Mouse (Mus musculus) kidney, postnatal 25 days (tissue): ENCODE measurements at regions not wholly inside any gene's neighbourhood (a gene's known extent, or its start where the extent isn't known, plus 50 kb on each side); places are given as distances from the start of the nearest gene placed in this dataset.
"Not testable (repeated sequence)": the region's sequence is repeated elsewhere in the genome, so short reads cannot be mapped to it uniquely, and the experiment has no call there.

Experiments used
- DNase-seq, 2 experiments: peaks; one replicate each; pipeline ENCODE4 v3.0.0; 2021; ENCODE audit warnings: mixed read lengths in 2 of 2

DNA sequence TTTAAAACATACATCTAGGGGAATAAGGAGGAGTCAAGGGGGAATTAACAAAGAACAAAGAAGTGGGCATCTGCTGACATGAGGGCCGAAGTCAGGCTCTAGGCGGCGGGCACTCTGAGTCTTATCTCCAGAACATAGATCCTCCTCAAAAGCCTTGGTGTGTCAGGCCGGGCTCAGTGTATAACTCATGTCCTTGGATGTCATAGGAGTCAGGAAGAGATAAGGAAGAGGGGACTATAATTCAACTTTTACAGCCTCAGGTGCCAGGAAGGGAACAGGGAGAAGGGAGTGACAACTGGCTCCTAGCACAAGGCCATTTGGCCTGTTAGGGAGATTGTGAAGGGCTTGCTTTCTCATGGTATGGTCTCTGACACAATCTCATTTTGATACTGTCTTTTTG is 185.9 kb upstream of the Ube2e2 start:
- not testable (repeated sequence) for DNase-seq

DNA sequence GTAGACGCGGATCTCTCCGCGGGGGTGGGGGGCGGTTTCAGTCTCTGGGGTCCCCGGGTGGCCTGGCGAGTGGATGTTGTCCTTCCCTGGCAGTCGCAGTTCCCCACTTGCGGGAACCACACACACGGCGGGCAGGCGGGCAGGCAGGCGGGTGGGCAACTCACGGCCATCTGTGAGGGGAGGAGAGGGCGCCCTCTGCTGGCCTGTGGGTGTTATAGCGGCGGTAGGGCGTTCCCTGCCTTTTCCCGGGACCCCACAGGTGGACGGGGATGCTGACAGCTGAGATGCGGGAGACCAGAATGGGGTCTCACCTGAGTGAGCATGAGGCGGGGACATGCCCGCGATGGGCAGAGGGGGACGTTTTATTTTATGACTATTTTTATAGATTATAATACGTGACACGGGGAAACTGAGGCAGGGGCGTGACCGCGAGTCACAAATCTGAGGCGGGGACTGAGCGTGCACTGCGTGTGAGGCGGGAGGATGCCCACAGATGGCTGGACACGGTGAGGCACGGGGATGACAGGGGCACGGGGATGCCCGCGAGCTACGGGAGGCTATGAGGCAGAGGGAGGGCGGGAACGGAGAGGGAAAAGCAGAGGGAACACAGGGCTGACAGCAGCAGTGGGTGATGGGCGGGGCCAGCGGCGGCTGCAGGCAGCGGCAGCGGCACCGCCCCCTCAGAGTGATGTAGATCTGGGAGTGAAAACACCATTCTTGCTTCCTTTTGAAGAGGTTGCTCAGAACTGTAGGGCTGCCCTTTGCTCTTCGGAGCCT is 148.1 kb upstream of the Ube2e2 start:
- DNase-seq, result peak; percentile 29 to 47

DNA sequence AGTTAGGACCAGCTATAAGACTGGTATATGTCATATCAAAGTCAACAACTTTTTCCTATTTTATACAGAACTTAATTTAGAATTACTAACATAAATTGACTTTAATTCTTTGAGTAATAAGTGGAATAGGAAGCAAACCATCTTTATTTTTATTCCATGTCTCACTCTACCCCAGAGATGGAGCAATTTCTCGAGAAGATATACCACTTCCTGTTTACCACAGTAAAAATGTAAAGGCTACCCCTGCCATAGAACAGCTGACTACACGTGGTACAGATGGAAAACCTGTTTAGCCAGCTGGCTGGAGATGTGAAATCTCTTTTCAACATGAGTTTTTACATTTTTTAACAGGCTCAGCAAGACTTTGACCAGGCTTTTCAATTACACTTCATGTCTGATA is 126.0 kb upstream of the Ube2e2 start:
- no peak for DNase-seq

DNA sequence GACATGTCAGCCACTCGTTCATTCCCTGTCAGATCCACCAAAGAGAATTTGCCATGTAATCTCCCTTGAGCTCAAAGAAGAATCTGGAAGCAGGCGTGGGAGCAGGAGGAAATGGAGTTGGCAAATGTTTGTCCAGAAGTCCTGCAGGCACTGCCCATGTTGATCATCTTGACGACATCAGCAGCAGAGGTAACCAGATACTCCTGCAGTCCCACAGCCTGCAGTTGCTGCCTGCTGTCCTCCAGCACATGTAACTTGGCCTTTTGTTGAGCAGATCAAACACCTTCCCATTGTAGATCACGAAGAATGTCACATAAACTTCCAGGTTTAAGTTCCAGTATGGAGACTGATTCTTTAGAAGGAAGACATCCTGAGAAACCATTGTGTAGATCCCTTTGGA is 121.3 kb upstream of the Ube2e2 start:
- no peak for DNase-seq

DNA sequence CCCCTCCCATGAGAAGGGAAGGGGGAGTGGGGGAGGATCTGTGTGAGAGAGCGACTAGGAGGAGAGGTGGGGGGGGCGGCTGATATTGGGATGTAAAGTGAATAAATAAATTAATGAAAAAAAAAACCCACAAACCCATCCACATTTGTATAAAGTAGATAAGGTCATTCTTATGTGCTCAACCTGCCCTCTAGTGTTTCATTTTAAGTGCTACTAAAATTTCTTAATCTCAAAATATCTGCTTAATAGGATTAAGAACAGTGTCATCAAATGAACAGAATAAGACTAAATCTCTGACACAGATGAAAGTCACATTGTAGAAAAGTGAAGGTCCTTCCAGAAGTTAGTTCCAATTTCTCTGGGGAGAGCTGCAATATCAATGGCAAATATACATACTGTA is 119.5 kb upstream of the Ube2e2 start:
- DNase-seq, result not testable (repeated sequence)

DNA sequence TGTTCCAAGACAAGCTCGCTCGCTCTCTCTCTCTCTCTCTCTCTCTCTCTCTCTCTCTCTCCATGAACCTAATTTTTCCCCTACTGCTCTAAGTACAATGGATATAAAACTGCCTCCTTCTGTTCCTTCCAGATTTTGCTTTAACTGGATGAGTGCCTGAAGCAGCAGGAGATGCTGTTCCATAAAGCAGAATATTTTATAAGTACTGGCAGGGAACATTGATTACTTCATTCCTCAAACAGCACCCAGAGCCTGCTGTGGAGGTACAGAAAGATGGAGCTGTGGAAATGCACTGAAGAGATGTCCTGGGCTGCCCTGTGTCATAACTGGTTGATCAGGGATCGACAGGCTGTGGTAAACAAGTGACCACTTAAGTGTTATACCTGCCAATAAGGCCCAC is 89.8 kb upstream of the Ube2e2 start:
- DNase-seq, result no peak

DNA sequence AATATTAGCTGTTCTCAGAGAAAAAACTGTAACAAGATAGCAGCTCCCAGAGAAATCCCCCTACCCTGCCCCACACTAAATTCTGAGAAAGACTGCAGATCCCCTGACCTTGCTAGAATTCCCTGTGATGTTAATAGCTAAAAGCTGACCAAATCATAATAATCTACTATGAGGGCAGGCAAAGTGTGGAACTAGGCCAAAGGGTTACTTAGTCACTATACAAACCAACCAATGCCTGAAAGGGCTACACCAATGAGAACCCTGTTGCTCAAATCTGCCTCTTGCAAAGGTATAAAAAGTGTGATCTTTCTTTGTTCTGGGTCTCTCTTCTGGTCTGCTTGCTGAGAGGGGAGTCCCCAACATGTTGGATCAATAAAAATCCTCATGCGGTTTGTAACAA is 69.8 kb upstream of the Ube2e2 start:
- DNase-seq, result no peak

DNA sequence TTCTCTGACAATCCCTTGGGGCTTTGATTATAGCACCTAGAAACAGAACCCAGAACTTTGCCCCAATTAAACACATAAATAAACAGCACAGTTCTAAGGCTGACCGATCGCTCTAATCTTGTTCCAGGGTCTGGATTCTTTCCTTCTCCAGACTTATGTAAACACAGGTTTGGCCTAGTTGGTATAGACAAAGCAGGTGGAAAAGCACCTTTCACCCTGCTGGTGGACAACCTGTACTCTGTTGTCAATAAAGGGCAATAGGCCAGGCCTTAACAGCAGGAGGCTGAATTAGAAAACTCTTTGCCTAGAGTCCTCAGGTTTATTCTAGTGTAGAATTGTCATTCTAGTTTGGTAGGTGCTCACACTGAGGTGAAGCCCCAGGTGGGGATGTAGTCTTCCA is 69.2 kb upstream of the Ube2e2 start:
- DNase-seq, result no peak
